Mouse (Mus musculus) G1E (cell line): ENCODE measurements at regions not wholly inside any gene's neighbourhood (a gene's known extent, or its start where the extent isn't known, plus 50 kb on each side); places are given as distances from the start of the nearest gene placed in this dataset.

Experiments
- CTCF ChIP-seq: IDR thresholded peaks from 2 replicates; pipeline ENCODE4 v1.5.1; 2012; ENCODE audit warnings: low read depth, low read length, inconsistent platforms, mixed read lengths
- GATA1 ChIP-seq: IDR thresholded peaks from 2 replicates; pipeline ENCODE4 v1.6.1; 2012; ENCODE audit warnings: borderline replicate concordance, low read length, inconsistent platforms, mixed read lengths
- GATA2 ChIP-seq: IDR thresholded peaks from 2 replicates; pipeline ENCODE4 v1.6.1; 2012; ENCODE audit warnings: low read depth, low read length, inconsistent platforms, borderline replicate concordance
- POLR2AphosphoS5 ChIP-seq: IDR thresholded peaks from 2 replicates; pipeline ENCODE4 v1.6.1; 2012; ENCODE audit warnings: low read depth, low read length, inconsistent platforms; ENCODE audit not compliant: insufficient replicate concordance

GRCm38 (mm10) chr4:131409805-131410204 is 428.3 kb downstream of the Ptpru start:
- no peak for TF ChIP-seq GATA1
- TF ChIP-seq CTCF = peak; percentile 65
- no peak for TF ChIP-seq POLR2AphosphoS5
- no peak for TF ChIP-seq GATA2
